In genomic region chr15:18984891-18985290, GRCm38 (mm10) we compare ENCODE assay signal across 17 mouse cellular contexts.
"Had no signal": no experiment of that assay in that cellular context is flagged by ENCODE, and none has a peak within 500 bp of the region (broad histone marks: within the 10 kb centered on the region; RNA-seq: fewer than 3 reads in every experiment).

No protein-coding gene starts in this region.

- H3K27ac ChIP-seq: kidney, embryonic 15.5 days; limb, embryonic 12.5 days; liver, embryonic 13.5 days; lung, embryonic 15.5 days; macrophage; midbrain, embryonic 12.5 days had no signal

- DNase-seq: kidney, adult 2 months; kidney, postnatal 14 days; layer of hippocampus, adult 9-11 months; layer of hippocampus, postnatal 36 days; liver; liver, embryonic 13.5 days; liver, postnatal 0 days; lung, postnatal 14 days; right cerebral cortex, adult 18-20 months; right cerebral cortex, postnatal 25 days; thymus, postnatal 36 days had no signal

- H3K4me1 ChIP-seq: kidney, embryonic 15.5 days; limb, embryonic 12.5 days; liver, embryonic 13.5 days; lung, embryonic 15.5 days; megakaryocyte, embryonic 14.5 days; midbrain, embryonic 12.5 days had no signal

- ATAC-seq: liver, postnatal 0 days had no signal

- H3K27me3 ChIP-seq: kidney, embryonic 15.5 days; limb, embryonic 12.5 days; liver, embryonic 13.5 days; lung, embryonic 15.5 days; megakaryocyte, embryonic 14.5 days; midbrain, embryonic 12.5 days had no signal

- H3K36me3 ChIP-seq: kidney, embryonic 15.5 days; limb, embryonic 12.5 days; liver, embryonic 13.5 days; lung, embryonic 15.5 days; midbrain, embryonic 12.5 days had no signal

- H3K4me2 ChIP-seq: kidney, embryonic 15.5 days; limb, embryonic 12.5 days; liver, embryonic 13.5 days; lung, embryonic 15.5 days; midbrain, embryonic 12.5 days had no signal

- H3K9me3 ChIP-seq: kidney, embryonic 15.5 days; limb, embryonic 12.5 days; liver, embryonic 13.5 days; lung, embryonic 15.5 days; midbrain, embryonic 12.5 days had no signal

- H3K4me3 ChIP-seq: kidney, embryonic 15.5 days; limb, embryonic 12.5 days; liver, embryonic 13.5 days; lung, embryonic 15.5 days; megakaryocyte, embryonic 14.5 days; midbrain, embryonic 12.5 days had no signal

- H3K9ac ChIP-seq: kidney, embryonic 15.5 days; limb, embryonic 12.5 days; liver, embryonic 13.5 days; liver, postnatal 0 days; lung, embryonic 15.5 days; midbrain, embryonic 12.5 days had no signal
